Mouse (Mus musculus): ENCODE data around the gene Plagl1. TPM values are rescaled to one million over a fixed set of nuclear protein-coding genes. Genes with fewer than 3 reads are reported as not detected.

Plagl1 gene
- 1.2 and 13.4 TPM in 2 replicates for total RNA-seq (2012; rRNA removed)

- in situ Hi-C loops (cut with MboI; ENCODE audit: low sequenced_read_pairs in 2 of 2, unreplicated experiment in 2 of 2): no loop called here
- Histone ChIP-seq H3K4me3 (ENCODE audit: insufficient read depth in 1 of 2, low read depth in 1 of 2, low read length in 2 of 2, poor library complexity in 1 of 2, severe bottlenecking in 1 of 2) (peak within 1 kb of the TSS; percentile 64 to 79), H3K9ac (ENCODE audit: insufficient read depth, low read depth, low read length, poor library complexity, severe bottlenecking) (peak within 1 kb of the TSS; percentile 32), H3K4me1 (ENCODE audit: control insufficient read depth in 2 of 2, insufficient read depth in 2 of 2, low read length in 2 of 2, poor library complexity in 1 of 2) (0 out of 4 replicates have a peak, but pooled peaks cover 0 to 2% of the 10 kb centered on the region in 2 experiments), H3K9me3 (ENCODE audit: control insufficient read depth, insufficient read depth, low read depth, low read length) (no peaks in the 10 kb centered on the region), H3K36me3 (ENCODE audit: control insufficient read depth, insufficient read depth, low read length, poor library complexity, severe bottlenecking) (no peaks in the 10 kb centered on the region), H3K27ac (ENCODE audit: insufficient read depth, low read depth, low read length, poor library complexity, severe bottlenecking) (no peak within 1 kb of the TSS)
- no peak for TF ChIP-seq ZNF384 (IDR thresholded peaks at IDR 0.05; ENCODE audit: low read depth, low read length)
- no peak for TF ChIP-seq CHD2 (IDR thresholded peaks at IDR 0.05; ENCODE audit: low read depth, low read length)
- no peak for TF ChIP-seq ZC3H11A (IDR thresholded peaks at IDR 0.05; ENCODE audit: borderline replicate concordance, low read depth, low read length)
- TF ChIP-seq MAFK (IDR thresholded peaks at IDR 0.05; ENCODE audit: insufficient read depth, low read depth, low read length): no peak
- no peak for TF ChIP-seq HCFC1 (IDR thresholded peaks at IDR 0.05; ENCODE audit: borderline replicate concordance, insufficient read depth, low read length)
- DNase-seq (ENCODE audit: low read depth, low spot score): peak; percentile 9
These were observed at the start of gene Plagl1 for GRCm38 (mm10) chr10:13060021-13060668. Gene Plagl1, plus strand, starts transcription at chr10:13060504.

- Histone ChIP-seq H3K27ac (ENCODE audit: insufficient read depth, low read depth, low read length, poor library complexity, severe bottlenecking) (no peak overlapping the region), H3K4me1 (ENCODE audit: control insufficient read depth in 2 of 2, insufficient read depth in 2 of 2, low read length in 2 of 2, poor library complexity in 1 of 2) (peaks cover 3 to 6% of the 10 kb centered on the region in 2 experiments; a peak in 2 of 4 replicates), H3K4me3 (ENCODE audit: insufficient read depth in 1 of 2, low read depth in 1 of 2, low read length in 2 of 2, poor library complexity in 1 of 2, severe bottlenecking in 1 of 2) (no peak overlapping the region), H3K9ac (ENCODE audit: insufficient read depth, low read depth, low read length, poor library complexity, severe bottlenecking) (no peak overlapping the region), H3K36me3 (ENCODE audit: control insufficient read depth, insufficient read depth, low read length, poor library complexity, severe bottlenecking) (no peaks in the 10 kb centered on the region; the same call in 1 of the 2 replicates), H3K9me3 (ENCODE audit: control insufficient read depth, insufficient read depth, low read depth, low read length) (no peaks in the 10 kb centered on the region)
- TF ChIP-seq ZC3H11A (IDR thresholded peaks at IDR 0.05; ENCODE audit: borderline replicate concordance, low read depth, low read length) (no peak), HCFC1 (IDR thresholded peaks at IDR 0.05; ENCODE audit: borderline replicate concordance, insufficient read depth, low read length) (no peak), MAFK (IDR thresholded peaks at IDR 0.05; ENCODE audit: insufficient read depth, low read depth, low read length) (no peak), ZNF384 (IDR thresholded peaks at IDR 0.05; ENCODE audit: low read depth, low read length) (no peak), CHD2 (IDR thresholded peaks at IDR 0.05; ENCODE audit: low read depth, low read length) (no peak)
- in situ Hi-C loops (cut with MboI; ENCODE audit: low sequenced_read_pairs in 2 of 2, unreplicated experiment in 2 of 2): loop anchor here in 1 of 2 experiments (25.0 kb wide), 1 partner anchor 423 kb away; no protein-coding TSS in a partner anchor
- no peak for DNase-seq (ENCODE audit: low read depth, low spot score)
These were observed 46.3 kb upstream of the Plagl1 start for GRCm38 (mm10) chr10:13014026-13014425.

- no peaks in the 10 kb centered on the region for H3K9me3 ChIP-seq (ENCODE audit: control insufficient read depth, insufficient read depth, low read depth, low read length)
- H3K36me3 ChIP-seq (ENCODE audit: control insufficient read depth, insufficient read depth, low read length, poor library complexity, severe bottlenecking): no peaks in the 10 kb centered on the region
- in situ Hi-C loops (cut with MboI; ENCODE audit: low sequenced_read_pairs in 2 of 2, unreplicated experiment in 2 of 2): loop anchor here (5.0 to 25.0 kb wide), 2 partner anchors 406 to 421 kb away; no protein-coding TSS in a partner anchor
- no peak for TF ChIP-seq ZNF384 (IDR thresholded peaks at IDR 0.05; ENCODE audit: low read depth, low read length)
- peak; percentile 90; the same call in 1 of the 2 replicates for TF ChIP-seq ZC3H11A (IDR thresholded peaks at IDR 0.05; ENCODE audit: borderline replicate concordance, low read depth, low read length)
- TF ChIP-seq MAFK (IDR thresholded peaks at IDR 0.05; ENCODE audit: insufficient read depth, low read depth, low read length): peak; percentile 65; the same call in 1 of the 2 replicates
- H3K27ac ChIP-seq (ENCODE audit: insufficient read depth, low read depth, low read length, poor library complexity, severe bottlenecking): no peak overlapping the region
- peaks cover 0 to 6% of the 10 kb centered on the region in 2 experiments; a peak in 1 of 4 replicates for H3K4me1 ChIP-seq (ENCODE audit: control insufficient read depth in 2 of 2, insufficient read depth in 2 of 2, low read length in 2 of 2, poor library complexity in 1 of 2)
- no peak overlapping the region for H3K4me3 ChIP-seq (ENCODE audit: insufficient read depth in 1 of 2, low read depth in 1 of 2, low read length in 2 of 2, poor library complexity in 1 of 2, severe bottlenecking in 1 of 2)
- no peak overlapping the region for H3K9ac ChIP-seq (ENCODE audit: insufficient read depth, low read depth, low read length, poor library complexity, severe bottlenecking)
- peak; percentile 72 for DNase-seq (ENCODE audit: low read depth, low spot score)
These were observed 43.7 kb upstream of the Plagl1 start for GRCm38 (mm10) chr10:13016573-13016972.

- DNase-seq (ENCODE audit: low read depth, low spot score): no peak
- in situ Hi-C loops (cut with MboI; ENCODE audit: low sequenced_read_pairs in 2 of 2, unreplicated experiment in 2 of 2): loop anchor here (5.0 to 25.0 kb wide), 2 partner anchors 404 to 419 kb away; no protein-coding TSS in a partner anchor
- Histone ChIP-seq H3K9me3 (ENCODE audit: control insufficient read depth, insufficient read depth, low read depth, low read length) (no peaks in the 10 kb centered on the region), H3K36me3 (ENCODE audit: control insufficient read depth, insufficient read depth, low read length, poor library complexity, severe bottlenecking) (no peaks in the 10 kb centered on the region), H3K27ac (ENCODE audit: insufficient read depth, low read depth, low read length, poor library complexity, severe bottlenecking) (no peak overlapping the region), H3K4me1 (ENCODE audit: control insufficient read depth in 2 of 2, insufficient read depth in 2 of 2, low read length in 2 of 2, poor library complexity in 1 of 2) (peaks cover 0 to 6% of the 10 kb centered on the region in 2 experiments; a peak in 1 of 4 replicates), H3K9ac (ENCODE audit: insufficient read depth, low read depth, low read length, poor library complexity, severe bottlenecking) (no peak overlapping the region), H3K4me3 (ENCODE audit: insufficient read depth in 1 of 2, low read depth in 1 of 2, low read length in 2 of 2, poor library complexity in 1 of 2, severe bottlenecking in 1 of 2) (no peak overlapping the region)
- TF ChIP-seq ZNF384 (IDR thresholded peaks at IDR 0.05; ENCODE audit: low read depth, low read length): no peak
- TF ChIP-seq ZC3H11A (IDR thresholded peaks at IDR 0.05; ENCODE audit: borderline replicate concordance, low read depth, low read length): 0 out of 2 replicates have a peak, but pooled peaks have one; percentile 47
These were observed 41.8 kb upstream of the Plagl1 start for GRCm38 (mm10) chr10:13018510-13018909.

All from ES-E14 (cell line).